In genomic region chr15:80091121-80091955, GRCm38 (mm10) we compare ENCODE assay signal across 8 mouse cellular contexts. TPM values are rescaled to one million over a fixed set of nuclear protein-coding genes. Genes with fewer than 3 reads are reported as not detected.
DNase-seq lines count a peak whose midpoint lies in the region; ATAC-seq lines count a peak whose summit lies in the region.

Gene Syngr1 (plus strand): TSS chr15:80091334.
Gene Rpl3 (minus strand): TSS chr15:80091868.

- intact Hi-C loops in gastrocnemius, postnatal 14 days (cut with DNase I; ENCODE audit: low total_unique reads): loop anchor here (5.0 kb wide), 1 partner anchor 41 kb away; the partner anchor contains the start of gene Tab1
- intact Hi-C loops in left cerebral cortex, postnatal 10 days (cut with DNase I): loop anchor here (2.0 kb wide), 1 partner anchor 41 kb away; the partner anchor contains the start of gene Tab1

- DNase-seq in gastrocnemius, postnatal 14 days: peak; percentile 81
- DNase-seq in induced T-regulatory cell, adult 2 months (ENCODE audit: low read depth): peak; percentile 84
- DNase-seq in left cerebral cortex, postnatal 10 days (ENCODE audit: extremely low spot score in 1 of 2, low spot score in 2 of 2): peak; percentile 68 to 88
- peak; percentile 86 for DNase-seq in right cerebral cortex, adult 18-20 months
- DNase-seq in urinary bladder, postnatal 14 days (ENCODE audit: low spot score): peak; percentile 76

- peak; percentile 64 for ATAC-seq in activated CD4-positive, CD25-positive, alpha-beta regulatory T cell, adult 4 months
- ATAC-seq in common myeloid progenitor, adult 5-6 weeks (replicated peaks; ENCODE audit: low read depth, poor library complexity, severe bottlenecking): peak; percentile 73
- ATAC-seq in megakaryocyte, adult 5-6 weeks (ENCODE audit: poor library complexity, severe bottlenecking): peak; percentile 87

RNA-seq across cellular contexts. Expression of gene Syngr1, which starts in this region (rescaled TPM):
- 1 to 10 TPM in 1 of 2 experiments, not detected in 1; 1.4 TPM for polyA plus RNA-seq in activated CD4-positive, CD25-positive, alpha-beta regulatory T cell, adult 4 months (2017; shearing (Covaris generic))
- 4.8 and 6.1 TPM in 2 replicates for total RNA-seq in common myeloid progenitor, adult 5-6 weeks (2017)
- total RNA-seq in gastrocnemius, postnatal 14 days (2021): 10 to 100 TPM; 16.6 to 20.1 TPM
- 100 to 1,000 TPM; 430 to 441 TPM for total RNA-seq in left cerebral cortex, postnatal 10 days (2021)
- total RNA-seq in megakaryocyte, adult 5-6 weeks (2015): 3.2 and 3.9 TPM in 2 replicates
- total RNA-seq in megakaryocyte, adult 5-6 weeks (2017): 0.08 and 0.22 TPM in 2 replicates

RNA-seq across cellular contexts. Expression of gene Rpl3, which starts in this region (rescaled TPM):
- polyA plus RNA-seq in activated CD4-positive, CD25-positive, alpha-beta regulatory T cell, adult 4 months (2017; shearing (Covaris generic)): 1,000 to 10,000 TPM; 4,172 to 4,641 TPM
- total RNA-seq in common myeloid progenitor, adult 5-6 weeks (2017): 2,920 and 3,083 TPM in 2 replicates
- total RNA-seq in gastrocnemius, postnatal 14 days (2021): 100 to 1,000 TPM; 129 to 167 TPM
- 100 to 1,000 TPM; 520 to 524 TPM for total RNA-seq in left cerebral cortex, postnatal 10 days (2021)
- total RNA-seq in megakaryocyte, adult 5-6 weeks (2015): 965 and 1,027 TPM in 2 replicates
- total RNA-seq in megakaryocyte, adult 5-6 weeks (2017): 1,404 and 1,498 TPM in 2 replicates

Comparison
In these comparisons a context has a peak if more than half of its experiments do, and no peak if none do; other contexts are left out.
1. Peak in every context shown above with its lines: DNase-seq and ATAC-seq.
2. RNA of gene Syngr1 (total RNA-seq): 430 to 441 TPM in left cerebral cortex, postnatal 10 days; 16.6 to 20.1 TPM in gastrocnemius, postnatal 14 days, 4.8 to 6.1 TPM in common myeloid progenitor, adult 5-6 weeks and 0.08 to 3.9 TPM in megakaryocyte, adult 5-6 weeks; every median in the first group is over 10 times any median in the second.